Mouse (Mus musculus) liver, adult 2 months (tissue): ENCODE data around the gene Tex2.

Source experiments
- CTCF ChIP-seq: fragments of 200-500 bp; IDR thresholded peaks from 2 replicates; pipeline ENCODE4 v1.5.1; 2011; ENCODE audit warnings: low read depth, low read length, control low read depth
- POLR2A ChIP-seq: fragments of 200-500 bp; IDR thresholded peaks from 2 replicates; pipeline ENCODE4 v1.6.1; 2011; ENCODE audit warnings: low read length, control low read depth; ENCODE audit not compliant: insufficient read depth; ENCODE audit errors: extremely low read depth

DNA sequence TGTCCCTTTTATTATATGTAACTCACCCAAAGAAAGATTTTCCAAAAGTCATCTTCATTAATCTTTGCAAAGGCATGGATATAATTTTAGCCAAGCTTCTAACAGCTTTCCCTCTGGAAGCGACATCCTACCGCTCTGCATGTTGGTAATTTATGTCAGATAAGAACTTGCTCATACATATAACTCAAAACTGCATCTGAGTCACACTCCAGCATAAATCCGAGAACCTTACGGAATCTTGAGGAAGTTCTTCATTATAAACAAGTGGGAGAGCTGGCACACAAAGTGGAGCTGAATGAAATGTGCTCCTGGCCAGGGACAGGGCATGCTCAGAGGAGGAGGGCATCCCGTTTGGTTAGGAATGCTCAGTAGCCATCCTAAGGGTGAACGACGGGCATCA is 53.5 kb downstream of the Tex2 start:
- no peak for TF ChIP-seq CTCF
- TF ChIP-seq POLR2A: no peak
